Mouse (Mus musculus): ENCODE results near the gene Nek6.

Gene Nek6

GRCm38 (mm10) chr2:38623821-38624590 lies 112.6 kb downstream of the Nek6 start:
- DNase-seq = no peak

GRCm38 (mm10) chr2:38628801-38629200 lies 117.4 kb downstream of the Nek6 start:
- DNase-seq = no peak

- DNase-seq = no peak
These were observed 118.0 kb downstream of the Nek6 start for GRCm38 (mm10) chr2:38629451-38629850.

- no peak for DNase-seq
These were observed 119.1 kb downstream of the Nek6 start for GRCm38 (mm10) chr2:38630574-38630973.

GRCm38 (mm10) chr2:38637716-38638267 lies 126.3 kb downstream of the Nek6 start:
- DNase-seq = no peak

- DNase-seq = no peak
These were observed 130.3 kb downstream of the Nek6 start for GRCm38 (mm10) chr2:38641761-38642160.

- peak; percentile 95 for DNase-seq
These were observed 132.4 kb downstream of the Nek6 start, which contains the start of gene Psmb7 for GRCm38 (mm10) chr2:38643625-38644427. Gene Psmb7, minus strand, starts transcription at chr2:38644087.
